Mouse (Mus musculus): ENCODE data around the gene Prkg1. TPM values are rescaled to one million over a fixed set of nuclear protein-coding genes. Genes with fewer than 3 reads are reported as not detected.

Gene Prkg1
- polyA plus RNA-seq, 1 experiment from 2014 or later, result 0.76 TPM

DNA sequence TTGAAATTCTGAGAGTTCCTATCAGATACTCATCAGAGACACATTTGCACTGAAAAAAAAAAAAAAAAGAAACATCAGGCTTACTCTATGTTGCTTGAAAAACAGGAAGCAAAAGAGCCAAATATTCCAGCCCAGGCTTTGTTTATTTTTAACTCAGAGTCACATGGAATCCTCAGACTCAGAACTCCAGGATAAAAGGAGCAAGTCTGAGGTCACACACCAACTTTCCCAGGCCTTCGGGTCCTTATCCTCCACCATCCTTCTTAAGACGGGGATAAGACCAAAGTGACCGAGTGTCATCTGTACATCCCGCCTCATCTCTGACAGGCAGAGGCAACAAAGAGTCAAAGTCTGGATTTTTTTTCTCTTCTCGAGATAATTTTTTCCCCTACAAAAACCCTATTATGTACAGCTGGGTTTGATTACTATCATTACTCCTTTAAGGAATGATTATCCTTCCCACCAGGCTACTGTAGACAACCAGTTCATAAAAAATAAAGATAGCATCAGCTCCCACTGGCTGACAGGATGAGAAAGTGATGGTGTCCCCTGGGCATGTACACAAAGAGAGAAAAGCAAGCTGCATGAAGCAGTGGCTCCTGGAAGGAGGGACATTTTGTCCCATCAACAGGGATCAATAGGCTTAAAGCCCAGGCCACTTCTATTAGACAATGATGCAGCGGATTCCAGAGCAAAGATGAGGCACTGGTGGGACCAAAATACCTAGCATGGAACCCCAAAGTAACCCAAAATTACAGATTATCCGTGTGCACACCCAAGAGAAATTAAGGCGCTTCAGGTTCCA, 21.4 kb downstream of the Prkg1 start:
- H3K27me3 ChIP-seq, result no peaks in the 10 kb centered on the region
- no peak overlapping the region for H3K27ac ChIP-seq (replicated peaks)
- H3K4me3 ChIP-seq (replicated peaks), result no peak overlapping the region
- H3K4me1 ChIP-seq (replicated peaks), result no peaks in the 10 kb centered on the region
- no peak for ATAC-seq (ENCODE audit: insufficient read depth)
- no peaks in the 10 kb centered on the region for H3K9me3 ChIP-seq (replicated peaks)
- 55% methylated on average over 8 of the region's 8 CpGs for WGBS (ENCODE audit: insufficient replicate concordance)
- H3K9ac ChIP-seq, result no peak overlapping the region
- H3K4me2 ChIP-seq, result no peak overlapping the region
- H3K36me3 ChIP-seq (replicated peaks), result no peaks in the 10 kb centered on the region

DNA sequence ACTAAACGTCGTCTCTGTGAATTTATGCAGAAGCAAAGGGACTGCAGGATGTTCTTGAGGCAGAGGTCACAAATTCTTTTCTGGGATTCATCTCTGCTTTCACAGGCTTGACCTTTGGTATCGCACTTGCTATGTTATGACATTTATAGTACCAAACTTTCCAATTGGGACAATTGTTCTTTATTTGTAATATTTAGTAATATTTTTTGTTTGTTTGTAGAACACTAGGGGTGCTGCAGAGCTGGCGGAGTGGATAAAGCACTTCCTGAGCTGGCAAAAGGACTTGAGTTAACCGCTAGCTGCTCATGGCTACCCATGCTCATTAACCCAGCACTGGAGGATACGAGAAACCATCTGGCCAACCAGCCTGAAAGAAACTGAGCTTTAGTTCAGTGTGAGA, 49.9 kb downstream of the Prkg1 start:
- WGBS (ENCODE audit: insufficient replicate concordance), result 69% methylated on average over 6 of the region's 6 CpGs
- Histone ChIP-seq H3K9me3 (replicated peaks) (no peaks in the 10 kb centered on the region), H3K4me3 (replicated peaks) (no peak overlapping the region), H3K27me3 (no peaks in the 10 kb centered on the region), H3K4me2 (no peak overlapping the region), H3K27ac (replicated peaks) (no peak overlapping the region), H3K36me3 (replicated peaks) (no peaks in the 10 kb centered on the region), H3K9ac (no peak overlapping the region), H3K4me1 (replicated peaks) (no peaks in the 10 kb centered on the region)
- no peak for ATAC-seq (ENCODE audit: insufficient read depth)

DNA sequence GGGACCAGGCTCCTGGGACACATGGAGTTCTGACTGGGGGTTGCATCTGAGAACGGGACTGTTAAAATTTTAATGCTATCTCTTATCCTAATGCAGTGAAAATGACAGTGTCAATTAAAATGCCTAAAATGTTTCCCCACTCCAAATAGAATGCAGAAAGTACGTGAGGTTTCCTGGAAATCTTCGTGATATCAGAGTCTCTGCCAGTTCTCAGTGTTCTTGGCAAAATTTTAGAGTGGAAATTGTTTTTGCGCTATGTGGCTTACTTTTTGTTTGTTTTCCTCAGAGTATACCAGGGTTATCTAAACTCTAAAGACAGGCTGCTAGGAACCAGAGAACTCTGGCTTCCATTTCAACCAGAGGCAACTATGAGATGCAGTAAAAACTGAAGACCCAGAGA, 50.4 kb downstream of the Prkg1 start:
- no peak for ATAC-seq (ENCODE audit: insufficient read depth)
- no peak overlapping the region for H3K27ac ChIP-seq (replicated peaks)
- 68% methylated on average over 4 of the region's 4 CpGs for WGBS (ENCODE audit: insufficient replicate concordance)
- no peaks in the 10 kb centered on the region for H3K9me3 ChIP-seq (replicated peaks)
- no peaks in the 10 kb centered on the region for H3K36me3 ChIP-seq (replicated peaks)
- no peaks in the 10 kb centered on the region for H3K27me3 ChIP-seq
- no peak overlapping the region for H3K4me3 ChIP-seq (replicated peaks)
- H3K4me1 ChIP-seq (replicated peaks), result no peaks in the 10 kb centered on the region
- H3K9ac ChIP-seq, result no peak overlapping the region
- H3K4me2 ChIP-seq, result no peak overlapping the region

DNA sequence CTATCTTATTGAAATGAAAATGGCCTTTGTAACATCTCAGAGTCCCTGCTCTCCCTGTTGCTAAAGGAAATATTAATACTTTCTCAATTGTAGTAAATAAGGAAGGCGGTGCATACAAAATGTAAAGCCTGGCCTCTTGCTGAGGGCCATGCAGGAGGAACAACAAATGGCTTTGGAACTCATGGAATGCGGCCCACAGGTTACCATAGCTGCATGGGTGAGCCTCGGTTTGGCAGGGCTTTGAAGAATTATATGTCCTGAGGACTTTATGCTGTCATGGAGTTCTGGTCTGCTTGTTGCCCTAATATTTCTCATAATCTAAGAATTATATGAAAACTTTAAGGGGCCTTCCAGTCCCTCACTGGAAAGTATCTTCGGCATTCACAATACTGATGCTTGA, 51.5 kb downstream of the Prkg1 start:
- H3K9ac ChIP-seq, result no peak overlapping the region
- ATAC-seq (ENCODE audit: insufficient read depth), result no peak
- H3K27me3 ChIP-seq, result no peaks in the 10 kb centered on the region
- H3K4me2 ChIP-seq, result no peak overlapping the region
- H3K36me3 ChIP-seq (replicated peaks), result no peaks in the 10 kb centered on the region
- 64% methylated on average over 4 of the region's 4 CpGs for WGBS (ENCODE audit: insufficient replicate concordance)
- no peaks in the 10 kb centered on the region for H3K4me1 ChIP-seq (replicated peaks)
- H3K4me3 ChIP-seq (replicated peaks), result no peak overlapping the region
- H3K9me3 ChIP-seq (replicated peaks), result no peaks in the 10 kb centered on the region
- H3K27ac ChIP-seq (replicated peaks), result no peak overlapping the region

DNA sequence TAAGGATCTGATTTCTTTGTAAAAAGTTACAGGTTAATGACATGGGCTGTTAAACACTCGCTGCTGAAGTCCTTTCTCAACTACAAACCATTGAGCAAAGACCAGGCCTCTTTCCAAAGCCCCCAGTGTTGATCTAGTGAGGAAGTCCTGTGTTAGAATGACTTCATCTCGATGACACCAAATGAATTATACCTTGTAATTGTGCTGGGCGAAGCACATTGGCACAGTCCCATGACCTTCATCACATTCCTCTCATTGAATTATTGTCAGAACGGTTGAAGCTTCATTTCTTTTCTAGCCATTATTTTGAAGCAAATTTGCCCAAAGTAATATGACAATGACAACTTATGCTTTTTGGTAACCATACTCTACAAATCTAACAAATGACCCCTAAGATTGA, 54.5 kb downstream of the Prkg1 start:
- Histone ChIP-seq H3K9me3 (replicated peaks) (no peaks in the 10 kb centered on the region), H3K4me3 (replicated peaks) (no peak overlapping the region)

DNA sequence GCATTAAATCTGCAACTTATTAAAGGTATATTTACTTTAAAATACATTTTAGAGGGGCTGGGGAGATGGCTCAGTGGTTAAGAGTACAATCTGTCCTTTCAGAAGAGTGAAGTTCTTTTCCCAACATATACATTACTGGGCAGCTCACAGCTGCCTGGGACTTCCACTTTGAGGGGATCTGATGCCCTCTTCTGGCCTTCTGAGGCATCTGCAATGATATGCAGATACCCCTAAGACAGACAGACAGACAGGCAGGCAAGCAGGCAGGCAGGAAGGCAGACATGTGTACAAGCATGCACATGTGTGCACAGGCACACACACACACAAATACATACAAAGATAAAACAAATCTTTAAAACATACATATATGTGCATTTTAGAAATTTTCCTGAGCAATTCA, 60.8 kb downstream of the Prkg1 start:
- H3K36me3 ChIP-seq (replicated peaks), result no peaks in the 10 kb centered on the region
- H3K4me3 ChIP-seq (replicated peaks), result no peak overlapping the region
- H3K27me3 ChIP-seq, result no peaks in the 10 kb centered on the region
- H3K9ac ChIP-seq, result no peak overlapping the region
- H3K27ac ChIP-seq (replicated peaks), result no peak overlapping the region
- no peak for ATAC-seq (ENCODE audit: insufficient read depth)
- no peaks in the 10 kb centered on the region for H3K9me3 ChIP-seq (replicated peaks)
- no peak overlapping the region for H3K4me2 ChIP-seq
- H3K4me1 ChIP-seq (replicated peaks), result no peaks in the 10 kb centered on the region

More for the DNA sequence above, 54.5 kb downstream of the Prkg1 start:
- no peaks in the 10 kb centered on the region for H3K36me3 ChIP-seq (replicated peaks)
- H3K27me3 ChIP-seq, result no peaks in the 10 kb centered on the region
- no peak overlapping the region for H3K27ac ChIP-seq (replicated peaks)
- H3K4me1 ChIP-seq (replicated peaks), result no peaks in the 10 kb centered on the region
- 67% methylated on average over 4 of the region's 4 CpGs for WGBS (ENCODE audit: insufficient replicate concordance)
- no peak overlapping the region for H3K9ac ChIP-seq
- ATAC-seq (ENCODE audit: insufficient read depth), result no peak
- H3K4me2 ChIP-seq, result no peak overlapping the region

DNA sequence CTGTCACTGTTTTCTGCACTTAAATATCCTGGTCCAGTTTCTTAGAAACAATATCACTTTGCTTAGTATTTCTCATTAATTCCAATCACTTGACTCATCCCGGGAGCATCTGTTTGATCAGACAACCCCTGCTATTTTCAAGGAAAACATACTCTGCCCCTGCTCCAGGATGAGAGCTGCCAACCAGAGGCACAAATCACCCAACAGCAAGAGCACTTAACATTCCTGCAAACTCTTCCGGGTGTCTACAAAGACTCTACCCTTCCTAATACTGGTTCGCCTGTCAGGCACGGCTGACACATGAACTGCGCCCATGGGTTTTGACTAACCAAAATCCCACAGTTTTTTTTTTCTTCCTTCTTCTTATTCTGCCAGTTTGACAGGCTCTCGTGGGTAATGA, 65.9 kb downstream of the Prkg1 start:
- no peak overlapping the region for H3K27ac ChIP-seq (replicated peaks)
- ATAC-seq (ENCODE audit: insufficient read depth), result no peak
- WGBS (ENCODE audit: insufficient replicate concordance), result 57% methylated on average over 6 of the region's 6 CpGs
- no peak overlapping the region for H3K4me3 ChIP-seq (replicated peaks)
- H3K9me3 ChIP-seq (replicated peaks), result no peaks in the 10 kb centered on the region
- H3K27me3 ChIP-seq, result no peaks in the 10 kb centered on the region
- H3K9ac ChIP-seq, result no peak overlapping the region
- H3K36me3 ChIP-seq (replicated peaks), result no peaks in the 10 kb centered on the region
- no peak overlapping the region for H3K4me2 ChIP-seq
- H3K4me1 ChIP-seq (replicated peaks), result no peaks in the 10 kb centered on the region

DNA sequence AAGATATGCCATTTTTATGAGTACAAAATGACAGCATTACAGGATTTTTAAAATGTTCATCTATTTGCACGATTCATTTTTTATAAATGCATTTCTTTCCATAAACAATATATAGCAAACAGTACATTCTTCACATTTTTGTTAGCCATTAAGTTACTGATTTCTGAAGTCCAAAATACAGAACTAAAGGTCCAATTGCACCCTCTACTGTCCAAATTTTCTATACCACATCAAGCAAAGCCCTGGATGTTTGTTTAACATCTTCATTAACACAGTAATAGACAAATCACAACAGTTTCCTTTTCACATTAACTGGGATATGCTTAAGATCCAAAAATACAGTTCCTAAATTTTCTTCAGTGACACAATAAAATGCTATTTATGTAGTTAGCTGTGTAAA, 84.0 kb downstream of the Prkg1 start:
- 38% methylated on average over 1 of the region's 1 CpGs for WGBS (ENCODE audit: insufficient replicate concordance)
- no peak for ATAC-seq (ENCODE audit: insufficient read depth)
- Histone ChIP-seq H3K27me3 (no peaks in the 10 kb centered on the region), H3K36me3 (replicated peaks) (no peaks in the 10 kb centered on the region), H3K4me3 (replicated peaks) (no peak overlapping the region), H3K4me2 (no peak overlapping the region), H3K27ac (replicated peaks) (no peak overlapping the region), H3K4me1 (replicated peaks) (no peaks in the 10 kb centered on the region), H3K9ac (no peak overlapping the region), H3K9me3 (replicated peaks) (no peaks in the 10 kb centered on the region)

DNA sequence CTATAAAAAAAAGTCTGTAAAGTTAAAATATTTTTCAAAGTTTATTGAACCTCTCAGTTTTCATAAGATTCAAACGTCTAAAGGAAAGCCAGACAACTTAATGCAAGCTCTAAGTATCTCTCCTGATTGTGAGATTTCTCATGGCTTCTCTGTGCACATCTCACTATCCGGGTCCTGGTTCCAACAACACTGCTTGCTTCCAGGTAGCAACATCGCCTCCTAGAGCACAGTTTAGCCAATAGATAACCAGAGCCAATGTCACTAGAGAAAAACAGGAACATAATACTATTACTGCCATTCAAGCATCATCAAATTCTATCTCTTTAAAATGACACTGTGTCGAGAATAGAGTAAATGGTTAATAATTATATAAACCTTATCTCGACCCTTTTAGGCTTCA, 86.5 kb downstream of the Prkg1 start:
- H3K27ac ChIP-seq (replicated peaks), result no peak overlapping the region
- no peaks in the 10 kb centered on the region for H3K36me3 ChIP-seq (replicated peaks)
- no peaks in the 10 kb centered on the region for H3K9me3 ChIP-seq (replicated peaks)
- H3K4me1 ChIP-seq (replicated peaks), result no peaks in the 10 kb centered on the region
- no peaks in the 10 kb centered on the region for H3K27me3 ChIP-seq
- no peak overlapping the region for H3K4me2 ChIP-seq
- 31% methylated on average over 5 of the region's 5 CpGs for WGBS (ENCODE audit: insufficient replicate concordance)
- no peak for ATAC-seq (ENCODE audit: insufficient read depth)
- no peak overlapping the region for H3K9ac ChIP-seq
- H3K4me3 ChIP-seq (replicated peaks), result no peak overlapping the region

DNA sequence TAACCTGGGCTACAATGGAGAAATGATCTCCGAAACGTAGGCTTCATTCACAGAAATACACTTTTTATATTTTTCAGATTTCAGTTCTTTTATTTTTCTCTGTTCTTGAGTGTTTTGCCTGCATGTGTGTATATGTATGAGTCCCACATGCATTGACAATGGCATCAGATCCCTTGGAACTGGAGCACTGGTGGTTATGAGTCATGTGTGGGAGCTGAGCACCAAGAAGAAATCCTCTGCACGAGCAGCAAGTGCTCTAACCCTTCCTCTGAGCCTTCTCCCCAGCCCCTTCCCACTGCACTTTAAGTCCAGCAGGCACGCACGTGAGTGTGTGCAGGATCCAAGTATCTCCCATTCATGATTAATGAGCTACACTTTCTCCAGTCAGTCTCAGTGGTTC, 93.1 kb downstream of the Prkg1 start:
- Histone ChIP-seq H3K4me1 (replicated peaks) (no peaks in the 10 kb centered on the region), H3K36me3 (replicated peaks) (no peaks in the 10 kb centered on the region), H3K4me2 (no peak overlapping the region), H3K9ac (no peak overlapping the region), H3K9me3 (replicated peaks) (no peaks in the 10 kb centered on the region), H3K4me3 (replicated peaks) (no peak overlapping the region), H3K27ac (replicated peaks) (no peak overlapping the region), H3K27me3 (no peaks in the 10 kb centered on the region)
- ATAC-seq (ENCODE audit: insufficient read depth), result no peak
- 57% methylated on average over 5 of the region's 5 CpGs for WGBS (ENCODE audit: insufficient replicate concordance)

DNA sequence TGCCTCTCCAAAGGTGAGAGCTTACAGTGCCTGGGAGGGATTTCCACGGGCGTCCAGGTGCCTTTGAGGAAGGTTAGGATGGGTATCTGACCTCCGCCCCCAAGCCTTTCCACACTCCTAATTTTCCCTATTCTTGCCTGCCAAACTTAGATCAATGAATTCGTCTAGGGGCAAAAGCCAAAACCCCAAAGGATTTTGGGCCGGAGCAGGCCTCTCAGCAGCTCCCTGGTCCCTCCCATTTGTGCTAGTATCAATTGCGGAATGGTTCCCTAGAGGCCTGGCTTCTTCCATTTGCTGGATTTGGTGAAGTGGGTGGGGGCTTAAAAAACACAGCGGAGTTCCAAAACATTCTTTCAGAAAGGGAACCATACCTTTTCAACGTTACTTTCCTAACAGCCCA, 99.8 kb downstream of the Prkg1 start:
- ATAC-seq (ENCODE audit: insufficient read depth), result no peak
- Histone ChIP-seq H3K4me2 (peak overlapping the region; percentile 59), H3K9ac (no peak overlapping the region), H3K4me1 (replicated peaks) (no peaks in the 10 kb centered on the region), H3K27me3 (peaks cover 31% of the 10 kb centered on the region), H3K27ac (replicated peaks) (no peak overlapping the region), H3K9me3 (replicated peaks) (no peaks in the 10 kb centered on the region), H3K36me3 (replicated peaks) (no peaks in the 10 kb centered on the region), H3K4me3 (replicated peaks) (peak overlapping the region; percentile 43)
- WGBS (ENCODE audit: insufficient replicate concordance), result 15% methylated on average over 8 of the region's 8 CpGs

Data from liver, embryonic 15.5 days (tissue).